Mouse (Mus musculus): Measurements from ENCODE around the gene Dusp14.

Dusp14 gene

GRCm38 (mm10) chr11:84069034-84069370 is at the start of gene Dusp14:
Gene Dusp14, minus strand, starts transcription at chr11:84069261.
- no peak for DNase-seq (ENCODE audit: low spot score)

GRCm38 (mm10) chr11:84117431-84117830 is 48.4 kb upstream of the Dusp14 start:
- no peak for DNase-seq (ENCODE audit: low spot score)

DNA sequence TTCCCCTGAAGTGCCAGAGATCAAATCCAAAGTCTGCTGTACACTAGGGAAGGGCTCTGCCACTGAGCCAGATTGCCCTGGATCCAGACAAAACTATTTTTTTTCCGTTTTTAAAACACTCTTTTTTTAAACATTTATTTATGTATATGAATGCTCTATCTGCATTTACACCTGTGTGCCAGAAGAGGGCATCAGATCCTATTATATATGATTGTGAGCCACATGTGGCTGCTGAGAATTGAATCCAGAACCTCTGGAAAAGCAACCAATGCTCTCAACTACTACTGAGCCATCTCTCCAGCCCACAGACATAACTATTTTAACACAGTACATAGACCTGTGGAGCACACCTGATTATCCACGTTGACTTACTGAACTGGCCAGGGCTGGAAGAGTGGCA is 47.2 kb upstream of the Dusp14 start:
- DNase-seq (ENCODE audit: low spot score), result peak; percentile 7

- DNase-seq (ENCODE audit: low spot score), result no peak
These were observed 46.6 kb upstream of the Dusp14 start for GRCm38 (mm10) chr11:84115646-84116045.

- no peak for DNase-seq (ENCODE audit: low spot score)
These were observed 44.6 kb upstream of the Dusp14 start for GRCm38 (mm10) chr11:84113623-84114022.

DNA sequence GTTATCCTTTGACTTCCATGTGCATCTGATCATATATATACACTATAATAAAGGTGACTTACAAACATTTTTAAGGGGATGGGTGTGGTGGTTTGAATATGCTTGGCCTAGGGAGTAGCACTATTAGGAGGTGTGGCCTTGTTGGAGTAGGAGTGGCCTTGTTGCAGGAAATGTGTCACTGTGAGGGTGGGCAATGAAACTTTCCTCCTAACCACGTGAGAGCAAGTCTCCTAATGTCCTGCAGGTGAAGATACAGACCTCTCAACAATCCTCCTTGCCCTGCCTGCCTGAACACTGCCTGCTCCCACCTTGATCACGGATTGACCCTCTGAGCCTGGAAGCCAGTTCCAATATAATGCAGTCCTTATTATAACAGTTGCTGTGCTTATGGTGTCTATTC is 38.1 kb upstream of the Dusp14 start:
- no peak for DNase-seq (ENCODE audit: low spot score)

- no peak for DNase-seq (ENCODE audit: low spot score)
These were observed 35.0 kb upstream of the Dusp14 start for GRCm38 (mm10) chr11:84104036-84104435.

- no peak for DNase-seq (ENCODE audit: low spot score)
These were observed 32.1 kb upstream of the Dusp14 start for GRCm38 (mm10) chr11:84101182-84101581.

DNA sequence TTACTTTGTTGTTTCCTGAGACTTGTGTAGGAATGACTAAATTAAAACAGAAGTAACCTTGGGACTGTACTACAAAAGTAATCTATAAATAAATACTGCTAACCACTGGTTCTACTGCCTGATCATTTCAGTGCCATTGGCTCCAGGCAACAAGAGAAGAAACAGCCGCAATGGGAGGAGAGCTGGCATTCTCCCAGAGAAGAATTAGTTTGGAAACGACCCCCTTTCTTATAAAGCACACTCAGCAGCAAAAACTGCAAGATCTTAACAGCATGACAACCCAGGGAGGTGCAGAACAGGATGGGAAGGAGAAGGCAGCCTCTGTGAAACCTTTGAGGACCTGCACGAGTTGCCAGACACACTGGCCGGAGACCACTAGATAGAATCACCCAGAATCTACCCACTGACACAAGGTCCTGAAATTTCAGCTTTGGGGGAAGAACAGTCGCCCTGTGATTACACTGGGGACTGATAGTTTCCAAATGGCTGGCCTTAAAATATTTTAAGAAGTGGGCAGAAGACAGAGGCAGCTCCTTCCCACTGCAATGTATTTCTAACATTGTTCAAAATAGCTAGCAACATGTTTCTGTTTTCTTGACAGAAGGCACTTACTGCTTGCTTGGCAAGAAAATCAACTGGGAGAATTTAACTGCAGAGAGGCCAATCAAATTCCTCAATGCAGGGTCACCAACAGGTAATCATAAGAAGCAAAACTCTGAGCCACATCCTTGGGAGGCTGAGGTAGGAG is 28.4 kb upstream of the Dusp14 start:
- no peak for DNase-seq (ENCODE audit: low spot score)

- DNase-seq (ENCODE audit: low spot score), result no peak
These were observed 26.0 kb upstream of the Dusp14 start for GRCm38 (mm10) chr11:84095084-84095483.

GRCm38 (mm10) chr11:84090572-84090971 is 21.5 kb upstream of the Dusp14 start:
- DNase-seq (ENCODE audit: low spot score), result no peak

- DNase-seq (ENCODE audit: low spot score), result no peak
These were observed 12.8 kb upstream of the Dusp14 start for GRCm38 (mm10) chr11:84081901-84082300.

DNA sequence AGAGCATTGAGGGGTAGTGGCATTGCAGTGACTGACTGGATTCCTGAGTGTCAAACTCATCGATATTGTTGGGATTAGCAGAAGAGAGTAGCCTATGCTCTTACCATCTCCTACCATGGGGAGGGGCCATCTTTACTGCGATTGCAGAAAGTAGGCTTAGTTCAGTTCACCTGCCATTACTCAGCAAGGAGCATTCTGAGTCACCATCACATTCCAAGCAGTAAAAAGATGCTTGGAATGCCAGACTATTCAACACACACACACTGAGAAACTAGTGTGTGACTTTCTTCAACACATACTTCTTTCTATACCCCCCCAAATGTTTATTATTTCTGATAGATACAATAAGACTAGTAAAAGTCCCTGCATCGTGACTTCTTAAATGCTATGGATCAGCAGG is 11.3 kb upstream of the Dusp14 start:
- no peak for DNase-seq (ENCODE audit: low spot score)

GRCm38 (mm10) chr11:84079887-84080286 is 10.8 kb upstream of the Dusp14 start:
- no peak for DNase-seq (ENCODE audit: low spot score)

DNA sequence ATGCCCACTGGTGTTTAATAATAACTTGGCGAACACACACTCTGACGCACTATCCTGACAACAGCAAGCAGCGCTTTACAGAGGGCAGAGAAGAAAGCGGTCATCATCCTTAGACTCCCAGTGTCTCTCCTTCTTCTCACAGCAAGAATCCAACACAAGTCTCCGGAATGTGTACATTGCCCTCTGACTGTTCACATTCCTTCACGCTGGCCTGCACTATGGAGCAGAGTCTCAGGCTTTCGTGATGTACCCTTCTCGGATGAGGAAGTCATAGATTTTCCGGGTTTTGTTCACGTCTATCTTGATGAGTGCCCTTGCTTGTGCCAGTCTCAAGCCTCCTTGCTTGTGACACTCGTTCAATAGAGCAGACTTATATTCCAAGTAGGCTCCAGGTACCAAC is 10.3 kb upstream of the Dusp14 start:
- no peak for DNase-seq (ENCODE audit: low spot score)

- no peak for DNase-seq (ENCODE audit: low spot score)
These were observed 9.5 kb upstream of the Dusp14 start for GRCm38 (mm10) chr11:84078601-84079000.

GRCm38 (mm10) chr11:84077008-84077407 is 7.9 kb upstream of the Dusp14 start:
- DNase-seq (ENCODE audit: low spot score), result no peak

DNA sequence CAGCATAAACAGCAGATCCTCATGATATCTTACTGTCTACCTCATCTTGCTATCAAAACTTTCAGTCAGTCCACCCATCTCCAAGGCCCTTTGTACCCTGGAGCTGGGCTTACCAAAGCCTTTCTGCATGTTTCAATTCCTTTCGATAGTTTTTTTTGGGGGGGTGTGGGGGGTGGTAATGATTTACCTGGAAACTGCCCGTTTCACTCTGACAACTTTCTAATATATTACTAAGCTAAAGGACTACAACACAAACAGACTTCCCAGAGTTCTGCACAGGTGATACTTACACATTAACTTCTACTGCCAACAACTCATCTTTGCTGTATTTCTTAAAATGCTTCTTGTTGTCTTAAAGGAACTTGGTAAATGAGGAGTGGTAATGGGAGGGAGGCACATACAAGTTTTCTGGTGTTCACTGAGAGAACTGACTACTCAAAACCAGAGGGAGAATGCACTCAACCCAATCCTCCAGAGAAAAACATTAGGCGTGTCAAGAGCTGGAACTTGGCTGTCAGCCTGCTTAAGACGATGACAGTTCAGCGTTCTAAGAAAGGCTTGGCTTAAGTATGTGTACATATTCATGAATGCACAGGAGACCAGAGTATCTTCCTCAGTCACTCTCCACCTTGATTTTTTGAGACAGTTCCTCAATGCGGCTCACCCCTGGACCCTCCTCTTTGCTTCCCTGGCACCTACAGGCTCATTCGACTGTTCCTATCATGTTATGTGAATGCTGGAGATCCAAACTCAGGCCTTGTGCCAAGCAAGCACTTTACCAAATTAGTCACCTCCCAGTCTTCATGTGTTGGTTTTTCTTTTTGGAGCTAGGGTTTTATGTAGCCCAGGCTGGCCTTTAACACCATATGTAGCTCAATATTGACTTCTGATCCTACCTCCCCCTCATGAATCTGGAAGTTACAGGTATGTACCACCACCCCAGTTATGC is 5.0 kb upstream of the Dusp14 start:
- DNase-seq (ENCODE audit: low spot score), result no peak

DNA sequence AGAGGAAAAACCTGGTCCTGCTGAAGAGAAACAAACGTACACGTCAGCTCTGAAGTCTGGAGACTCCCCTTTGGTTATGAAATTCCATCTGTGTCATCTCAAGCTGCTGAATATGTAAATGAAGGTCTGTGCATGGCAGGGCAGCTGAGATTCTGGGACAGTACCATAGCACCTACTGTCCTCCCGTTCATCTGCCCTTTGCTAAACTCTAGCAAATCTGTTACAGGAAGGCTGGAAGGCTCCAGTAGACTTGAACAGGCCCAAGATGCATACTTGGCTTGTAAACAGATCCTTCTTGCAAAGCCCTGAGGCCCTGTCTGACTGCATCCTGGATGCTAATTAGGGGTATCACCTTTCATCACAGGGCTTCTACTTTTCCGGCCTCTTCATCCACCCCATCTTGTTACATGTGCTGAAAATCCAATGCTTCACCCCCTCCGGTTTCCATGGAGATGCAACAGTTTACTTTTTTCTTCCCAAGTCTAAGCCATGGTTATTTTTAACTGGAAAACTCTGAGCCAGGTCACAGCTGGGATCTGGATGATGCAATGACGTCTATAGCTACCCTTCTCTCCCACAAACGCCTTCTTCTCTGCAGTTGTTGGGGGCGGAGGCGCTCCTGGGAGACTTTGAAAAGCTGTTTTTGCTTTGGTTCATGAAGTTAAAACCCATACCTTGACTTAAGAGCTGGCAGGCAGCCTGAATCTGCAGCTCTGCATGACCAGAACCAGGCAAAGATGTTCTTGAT is 4.0 kb upstream of the Dusp14 start:
- DNase-seq (ENCODE audit: low spot score), result peak; percentile 25

GRCm38 (mm10) chr11:84068191-84069033 is 649 bp downstream of the Dusp14 start:
- DNase-seq (ENCODE audit: low spot score), result peak; percentile 64

- DNase-seq (ENCODE audit: low spot score), result peak; percentile 47
These were observed 1.3 kb downstream of the Dusp14 start for GRCm38 (mm10) chr11:84067720-84068190.

Data from embryo, embryonic 10 days (tissue).